Mouse (Mus musculus) heart, embryonic 11.5 days (tissue): ENCODE results near the gene Ccdc149. TPM values are rescaled to one million over a fixed set of nuclear protein-coding genes. Genes with fewer than 3 reads are reported as not detected.

Experiments
- ATAC-seq: fragments of 200-750 bp; cut with Nextera tagmentation; replicated peaks from 2 replicates; pipeline ENCODE4 v1.8.0; 2017; ENCODE audit warnings: moderate library complexity; ENCODE audit not compliant: insufficient number of reproducible peaks, low FRiP score, low TSS enrichment
- H3K27ac ChIP-seq: fragments of 300-500 bp; sonication (generic); 2 replicates; pipeline ENCODE4 v1.5.1; 2014; ENCODE audit warnings: mild to moderate bottlenecking, low read depth, low read length
- H3K27me3 ChIP-seq: fragments of 300-500 bp; sonication (generic); 2 replicates; pipeline ENCODE4 v1.6.1; 2014; ENCODE audit warnings: mild to moderate bottlenecking, low read length, mixed read lengths; ENCODE audit not compliant: control insufficient read depth, insufficient read depth
- H3K36me3 ChIP-seq: fragments of 300-500 bp; sonication (generic); 2 replicates; pipeline ENCODE4 v1.6.1; 2014; ENCODE audit warnings: mild to moderate bottlenecking, low read length, moderate library complexity, mixed read lengths; ENCODE audit not compliant: control insufficient read depth, insufficient read depth
- H3K4me1 ChIP-seq: fragments of 300-500 bp; sonication (generic); 2 replicates; pipeline ENCODE4 v1.6.1; 2014; ENCODE audit warnings: low read length; ENCODE audit not compliant: control insufficient read depth, insufficient read depth
- H3K4me2 ChIP-seq: fragments of 300-500 bp; sonication (generic); 2 replicates; pipeline ENCODE4 v1.6.1; 2014; ENCODE audit warnings: mild to moderate bottlenecking, moderate library complexity
- H3K4me3 ChIP-seq: fragments of 300-500 bp; sonication (generic); 2 replicates; pipeline ENCODE4 v1.5.1; 2014; ENCODE audit warnings: low read depth, low read length
- H3K9ac ChIP-seq: fragments of 300-500 bp; sonication (generic); 2 replicates; pipeline ENCODE4 v1.6.1; 2014; ENCODE audit warnings: mild to moderate bottlenecking, low read depth, low read length, moderate library complexity
- H3K9me3 ChIP-seq: fragments of 300-500 bp; sonication (generic); replicated peaks from 2 replicates; pipeline ENCODE4 v1.6.1; 2016; ENCODE audit warnings: low read length; ENCODE audit not compliant: control insufficient read depth
- WGBS: fragments of 180-500 bp; shearing (Covaris S2); extraction: QIAGEN DNeasy Blood & Tissue Kit; methylation state at CpG from one replicate; pipeline ENCODE4 v1.1.7; 2014; ENCODE audit not compliant: insufficient replicate concordance; 5-methylcytosine and 5-hydroxymethylcytosine counted together
- polyA plus RNA-seq: library from polyadenylated mRNA; unstranded; fragments of >200 nt; fragmentation: Nextera tagmentation; extraction: Ambion mirVana; gene quantifications from 2 replicates; pipeline ENCODE4 v1.2.1, GENCODE M21; 2014

Ccdc149 gene
- polyA plus RNA-seq, 1 experiment from 2014 or later = 1.8 TPM

- WGBS = 62% methylated on average over 8 of the region's 8 CpGs
- Histone ChIP-seq H3K4me2 (no peak overlapping the region), H3K4me1 (no peaks in the 10 kb centered on the region), H3K9ac (no peak overlapping the region), H3K9me3 (no peaks in the 10 kb centered on the region), H3K4me3 (no peak overlapping the region), H3K36me3 (no peaks in the 10 kb centered on the region), H3K27me3 (no peaks in the 10 kb centered on the region), H3K27ac (no peak overlapping the region)
- no peak for ATAC-seq
These were observed 40.0 kb downstream of the Ccdc149 start for GRCm38 (mm10) chr5:52431276-52431844.

GRCm38 (mm10) chr5:52429731-52430480 is 41.4 kb downstream of the Ccdc149 start:
- Histone ChIP-seq H3K36me3 (no peaks in the 10 kb centered on the region), H3K4me2 (no peak overlapping the region), H3K27ac (no peak overlapping the region), H3K9ac (no peak overlapping the region), H3K9me3 (no peaks in the 10 kb centered on the region), H3K4me1 (no peaks in the 10 kb centered on the region), H3K27me3 (no peaks in the 10 kb centered on the region), H3K4me3 (no peak overlapping the region)
- WGBS = 75% methylated on average over 14 of the region's 14 CpGs
- no peak for ATAC-seq

- no peak overlapping the region for H3K9ac ChIP-seq
- ATAC-seq = no peak
- H3K27me3 ChIP-seq = no peaks in the 10 kb centered on the region
These were observed 42.7 kb downstream of the Ccdc149 start for GRCm38 (mm10) chr5:52428613-52429012.

GRCm38 (mm10) chr5:52425819-52426218 is 45.5 kb downstream of the Ccdc149 start:
- Histone ChIP-seq H3K4me3 (no peak overlapping the region), H3K27me3 (no peaks in the 10 kb centered on the region), H3K4me2 (no peak overlapping the region), H3K36me3 (no peaks in the 10 kb centered on the region), H3K27ac (no peak overlapping the region), H3K9ac (no peak overlapping the region), H3K4me1 (no peaks in the 10 kb centered on the region), H3K9me3 (no peaks in the 10 kb centered on the region)
- ATAC-seq = no peak
- 76% methylated on average over 9 of the region's 9 CpGs for WGBS

More at GRCm38 (mm10) chr5:52428613-52429012, 42.7 kb downstream of the Ccdc149 start:
- H3K36me3 ChIP-seq = no peaks in the 10 kb centered on the region
- 58% methylated on average over 4 of the region's 4 CpGs for WGBS
- H3K9me3 ChIP-seq = no peaks in the 10 kb centered on the region
- no peak overlapping the region for H3K4me3 ChIP-seq
- no peaks in the 10 kb centered on the region for H3K4me1 ChIP-seq
- no peak overlapping the region for H3K27ac ChIP-seq
- H3K4me2 ChIP-seq = no peak overlapping the region

GRCm38 (mm10) chr5:52423893-52424292 is 47.4 kb downstream of the Ccdc149 start:
- Histone ChIP-seq H3K36me3 (no peaks in the 10 kb centered on the region), H3K4me3 (no peak overlapping the region), H3K4me2 (no peak overlapping the region), H3K27ac (no peak overlapping the region), H3K27me3 (no peaks in the 10 kb centered on the region), H3K4me1 (no peaks in the 10 kb centered on the region), H3K9ac (no peak overlapping the region), H3K9me3 (no peaks in the 10 kb centered on the region)
- ATAC-seq = no peak
- WGBS = 69% methylated on average over 3 of the region's 3 CpGs

GRCm38 (mm10) chr5:52416485-52416884 is 54.8 kb downstream of the Ccdc149 start:
- ATAC-seq = no peak
- Histone ChIP-seq H3K4me3 (no peak overlapping the region), H3K4me1 (no peaks in the 10 kb centered on the region), H3K9me3 (no peaks in the 10 kb centered on the region; the same call in 1 of the 2 replicates), H3K9ac (no peak overlapping the region), H3K4me2 (no peak overlapping the region), H3K27me3 (no peaks in the 10 kb centered on the region), H3K36me3 (no peaks in the 10 kb centered on the region), H3K27ac (no peak overlapping the region)
- 46% methylated on average over 2 of the region's 2 CpGs for WGBS

- 79% methylated on average over 6 of the region's 6 CpGs for WGBS
- Histone ChIP-seq H3K27ac (no peak overlapping the region), H3K36me3 (no peaks in the 10 kb centered on the region), H3K9ac (no peak overlapping the region), H3K4me1 (no peaks in the 10 kb centered on the region), H3K9me3 (no peaks in the 10 kb centered on the region; the same call in 1 of the 2 replicates), H3K4me2 (no peak overlapping the region), H3K27me3 (no peaks in the 10 kb centered on the region), H3K4me3 (no peak overlapping the region)
- no peak for ATAC-seq
These were observed 55.4 kb downstream of the Ccdc149 start for GRCm38 (mm10) chr5:52415917-52416316.

- H3K27ac ChIP-seq = no peak overlapping the region
- H3K4me1 ChIP-seq = no peaks in the 10 kb centered on the region
- WGBS = 82% methylated on average over 1 of the region's 1 CpGs
- H3K4me2 ChIP-seq = no peak overlapping the region
- no peaks in the 10 kb centered on the region for H3K36me3 ChIP-seq
- H3K4me3 ChIP-seq = no peak overlapping the region
- ATAC-seq = no peak
- H3K9ac ChIP-seq = no peak overlapping the region
- H3K27me3 ChIP-seq = no peaks in the 10 kb centered on the region
- no peaks in the 10 kb centered on the region; the same call in 1 of the 2 replicates for H3K9me3 ChIP-seq
These were observed 56.1 kb downstream of the Ccdc149 start for GRCm38 (mm10) chr5:52415193-52415592.
